Mouse (Mus musculus) heart, embryonic 13.5 days (tissue): ENCODE results near the gene Nap1l5. TPM values are rescaled to one million over a fixed set of nuclear protein-coding genes. Genes with fewer than 3 reads are reported as not detected.

ENCODE experiments used
- ATAC-seq: fragments of 200-750 bp; cut with Nextera tagmentation; 2 replicates; pipeline ENCODE4 v1.8.0; 2017; ENCODE audit warnings: moderate TSS enrichment; ENCODE audit not compliant: insufficient number of reproducible peaks, low FRiP score, low TSS enrichment; ENCODE audit errors: extremely low read depth
- H3K27ac ChIP-seq: fragments of 300-500 bp; sonication (generic); replicated peaks from 2 replicates; pipeline ENCODE4 v1.5.1; 2015; ENCODE audit warnings: moderate library complexity, mild to moderate bottlenecking, inconsistent platforms
- H3K27me3 ChIP-seq: fragments of 300-500 bp; sonication (generic); replicated peaks from 2 replicates; pipeline ENCODE4 v1.6.1; 2015; ENCODE audit warnings: mild to moderate bottlenecking, inconsistent platforms
- H3K36me3 ChIP-seq: fragments of 300-500 bp; sonication (generic); 2 replicates; pipeline ENCODE4 v1.6.1; 2015; ENCODE audit warnings: mild to moderate bottlenecking, inconsistent platforms
- H3K4me1 ChIP-seq: fragments of 300-500 bp; sonication (generic); 2 replicates; pipeline ENCODE4 v1.6.1; 2015; ENCODE audit warnings: inconsistent platforms
- H3K4me2 ChIP-seq: fragments of 300-500 bp; sonication (generic); 2 replicates; pipeline ENCODE4 v1.6.1; 2015; ENCODE audit warnings: inconsistent platforms, mild to moderate bottlenecking, moderate library complexity
- H3K4me3 ChIP-seq: fragments of 300-500 bp; sonication (generic); 2 replicates; pipeline ENCODE4 v1.5.1; 2015; ENCODE audit warnings: moderate library complexity, mild to moderate bottlenecking, inconsistent platforms
- H3K9ac ChIP-seq: fragments of 300-500 bp; sonication (generic); 2 replicates; pipeline ENCODE4 v1.6.1; 2015; ENCODE audit warnings: inconsistent platforms, mild to moderate bottlenecking, moderate library complexity
- H3K9me3 ChIP-seq: fragments of 300-500 bp; sonication (generic); 2 replicates; pipeline ENCODE4 v1.6.1; 2016; ENCODE audit warnings: inconsistent platforms
- WGBS: fragments of 180-500 bp; shearing (Covaris S2); methylation state at CpG from one replicate; pipeline ENCODE4 v1.1.7; 2015; ENCODE audit warnings: mixed read lengths; 5-methylcytosine and 5-hydroxymethylcytosine counted together
- polyA plus RNA-seq: library from polyadenylated mRNA; unstranded; fragments of >200 nt; fragmentation: Nextera tagmentation; extraction: Ambion mirVana; gene quantifications from 2 replicates; pipeline ENCODE4 v1.2.1, GENCODE M21; 2015

Nap1l5 gene
- polyA plus RNA-seq, 1 experiment from 2014 or later: 2.0 TPM

GRCm38 (mm10) chr6:58904551-58904950, 2.3 kb downstream of the Nap1l5 start:
- ATAC-seq: no peak
- no peaks in the 10 kb centered on the region for H3K27me3 ChIP-seq
- no peak overlapping the region for H3K4me3 ChIP-seq
- WGBS: 60% methylated on average over 3 of the region's 3 CpGs
- H3K36me3 ChIP-seq: peaks cover 71% of the 10 kb centered on the region
- H3K9me3 ChIP-seq: peaks cover 24% of the 10 kb centered on the region
- H3K9ac ChIP-seq: no peak overlapping the region
- peaks cover 7% of the 10 kb centered on the region; the same call in 1 of the 2 replicates for H3K4me1 ChIP-seq
- H3K27ac ChIP-seq: no peak overlapping the region
- H3K4me2 ChIP-seq: no peak overlapping the region

- Histone ChIP-seq H3K36me3 (peaks cover 62% of the 10 kb centered on the region), H3K4me2 (no peak overlapping the region), H3K27ac (no peak overlapping the region), H3K4me3 (no peak overlapping the region), H3K27me3 (no peaks in the 10 kb centered on the region), H3K4me1 (peaks cover 9% of the 10 kb centered on the region; the same call in 1 of the 2 replicates), H3K9ac (no peak overlapping the region), H3K9me3 (peaks cover 24% of the 10 kb centered on the region)
- no peak for ATAC-seq
- WGBS: 45% methylated on average over 8 of the region's 8 CpGs
Observed at GRCm38 (mm10) chr6:58903171-58903570, 3.7 kb downstream of the Nap1l5 start.

GRCm38 (mm10) chr6:58900536-58900935, 6.3 kb downstream of the Nap1l5 start:
- no peak overlapping the region for H3K4me2 ChIP-seq
- 87% methylated on average over 7 of the region's 7 CpGs for WGBS
- H3K36me3 ChIP-seq: peaks cover 54% of the 10 kb centered on the region
- H3K4me1 ChIP-seq: peaks cover 16% of the 10 kb centered on the region; the same call in 1 of the 2 replicates
- ATAC-seq: no peak
- H3K4me3 ChIP-seq: no peak overlapping the region
- 0 out of 2 replicates have a peak, but pooled peaks cover 3% of the 10 kb centered on the region for H3K9me3 ChIP-seq
- H3K9ac ChIP-seq: no peak overlapping the region
- H3K27me3 ChIP-seq: no peaks in the 10 kb centered on the region
- H3K27ac ChIP-seq: no peak overlapping the region

GRCm38 (mm10) chr6:58899076-58899475, 7.8 kb downstream of the Nap1l5 start:
- Histone ChIP-seq H3K4me3 (no peak overlapping the region), H3K27me3 (no peaks in the 10 kb centered on the region), H3K36me3 (peaks cover 59% of the 10 kb centered on the region), H3K4me2 (no peak overlapping the region), H3K9ac (no peak overlapping the region), H3K27ac (no peak overlapping the region), H3K4me1 (peaks cover 16% of the 10 kb centered on the region; the same call in 1 of the 2 replicates), H3K9me3 (no peaks in the 10 kb centered on the region)
- WGBS: 83% methylated on average over 3 of the region's 3 CpGs
- ATAC-seq: no peak

GRCm38 (mm10) chr6:58896648-58897047, 10.2 kb downstream of the Nap1l5 start:
- Histone ChIP-seq H3K27ac (peak overlapping the region; percentile 50; the same call in 1 of the 2 replicates), H3K9ac (no peak overlapping the region), H3K4me2 (no peak overlapping the region), H3K9me3 (no peaks in the 10 kb centered on the region), H3K27me3 (no peaks in the 10 kb centered on the region), H3K4me3 (no peak overlapping the region), H3K36me3 (peaks cover 73% of the 10 kb centered on the region), H3K4me1 (peaks cover 13% of the 10 kb centered on the region; the same call in 1 of the 2 replicates)
- no peak for ATAC-seq
- 56% methylated on average over 3 of the region's 3 CpGs for WGBS

GRCm38 (mm10) chr6:58894994-58895393, 11.9 kb downstream of the Nap1l5 start:
- H3K27me3 ChIP-seq: no peaks in the 10 kb centered on the region

GRCm38 (mm10) chr6:58893307-58893706, 13.6 kb downstream of the Nap1l5 start:
- Histone ChIP-seq H3K9me3 (no peaks in the 10 kb centered on the region), H3K36me3 (peaks cover 88% of the 10 kb centered on the region), H3K4me3 (no peak overlapping the region), H3K9ac (no peak overlapping the region), H3K27me3 (no peaks in the 10 kb centered on the region), H3K27ac (no peak overlapping the region), H3K4me2 (no peak overlapping the region), H3K4me1 (peaks cover 7% of the 10 kb centered on the region; the same call in 1 of the 2 replicates)
- 61% methylated on average over 6 of the region's 6 CpGs for WGBS
- ATAC-seq: no peak

More at GRCm38 (mm10) chr6:58894994-58895393, 11.9 kb downstream of the Nap1l5 start:
- no peak overlapping the region for H3K27ac ChIP-seq
- H3K9me3 ChIP-seq: no peaks in the 10 kb centered on the region
- H3K4me3 ChIP-seq: no peak overlapping the region
- peaks cover 13% of the 10 kb centered on the region; the same call in 1 of the 2 replicates for H3K4me1 ChIP-seq
- no peak overlapping the region for H3K9ac ChIP-seq
- WGBS: 83% methylated on average over 4 of the region's 4 CpGs
- no peak for ATAC-seq
- no peak overlapping the region for H3K4me2 ChIP-seq
- H3K36me3 ChIP-seq: peaks cover 76% of the 10 kb centered on the region

GRCm38 (mm10) chr6:58889917-58890316, 17.0 kb downstream of the Nap1l5 start:
- H3K36me3 ChIP-seq: peaks cover 86% of the 10 kb centered on the region
- H3K27me3 ChIP-seq: no peaks in the 10 kb centered on the region
- H3K4me1 ChIP-seq: no peaks in the 10 kb centered on the region
- no peak overlapping the region for H3K9ac ChIP-seq
- WGBS: 79% methylated on average over 3 of the region's 3 CpGs
- no peak overlapping the region for H3K27ac ChIP-seq
- H3K9me3 ChIP-seq: no peaks in the 10 kb centered on the region
- H3K4me3 ChIP-seq: no peak overlapping the region
- no peak overlapping the region for H3K4me2 ChIP-seq
- ATAC-seq: no peak

- Histone ChIP-seq H3K4me3 (no peak overlapping the region), H3K4me2 (no peak overlapping the region), H3K4me1 (peaks cover 5% of the 10 kb centered on the region; the same call in 1 of the 2 replicates), H3K9me3 (no peaks in the 10 kb centered on the region), H3K9ac (no peak overlapping the region), H3K27me3 (no peaks in the 10 kb centered on the region), H3K36me3 (peaks cover 60% of the 10 kb centered on the region), H3K27ac (no peak overlapping the region)
- no peak for ATAC-seq
- WGBS: 75% methylated on average over 6 of the region's 6 CpGs
Observed at GRCm38 (mm10) chr6:58882271-58882670, 24.6 kb downstream of the Nap1l5 start.

GRCm38 (mm10) chr6:58881363-58881762, 25.5 kb downstream of the Nap1l5 start:
- H3K9me3 ChIP-seq: no peaks in the 10 kb centered on the region
- H3K27ac ChIP-seq: no peak overlapping the region
- no peaks in the 10 kb centered on the region for H3K27me3 ChIP-seq
- no peak for ATAC-seq
- H3K9ac ChIP-seq: no peak overlapping the region
- H3K36me3 ChIP-seq: peaks cover 63% of the 10 kb centered on the region
- H3K4me3 ChIP-seq: no peak overlapping the region
- no peak overlapping the region for H3K4me2 ChIP-seq
- H3K4me1 ChIP-seq: peaks cover 5% of the 10 kb centered on the region; the same call in 1 of the 2 replicates
- 81% methylated on average over 3 of the region's 3 CpGs for WGBS

- H3K27ac ChIP-seq: no peak overlapping the region
- no peak overlapping the region for H3K4me3 ChIP-seq
- peaks cover 5% of the 10 kb centered on the region; the same call in 1 of the 2 replicates for H3K4me1 ChIP-seq
- no peaks in the 10 kb centered on the region for H3K27me3 ChIP-seq
- H3K4me2 ChIP-seq: no peak overlapping the region
- no peak for ATAC-seq
- H3K36me3 ChIP-seq: peaks cover 68% of the 10 kb centered on the region
- H3K9me3 ChIP-seq: no peaks in the 10 kb centered on the region
- H3K9ac ChIP-seq: no peak overlapping the region
- WGBS: 43% methylated on average over 5 of the region's 5 CpGs
Observed at GRCm38 (mm10) chr6:58880861-58881260, 26.0 kb downstream of the Nap1l5 start.

GRCm38 (mm10) chr6:58879987-58880386, 26.9 kb downstream of the Nap1l5 start:
- Histone ChIP-seq H3K4me1 (peaks cover 5% of the 10 kb centered on the region; the same call in 1 of the 2 replicates), H3K27ac (no peak overlapping the region)
- ATAC-seq: no peak

More at GRCm38 (mm10) chr6:58879987-58880386, 26.9 kb downstream of the Nap1l5 start:
- no peak overlapping the region for H3K4me2 ChIP-seq
- H3K36me3 ChIP-seq: peaks cover 69% of the 10 kb centered on the region
- H3K9me3 ChIP-seq: no peaks in the 10 kb centered on the region
- H3K27me3 ChIP-seq: no peaks in the 10 kb centered on the region
- 78% methylated on average over 9 of the region's 9 CpGs for WGBS
- no peak overlapping the region for H3K4me3 ChIP-seq
- H3K9ac ChIP-seq: no peak overlapping the region
